Mouse (Mus musculus) 3T3-L1 (cell line): ENCODE measurements around the gene Polr2a.
A peak's percentile ranks its signal among the peaks of the same experiment; 100 is the strongest.
"Not testable (repeated sequence)": the region's sequence is repeated elsewhere in the genome, so short reads cannot be mapped to it uniquely, and the experiment has no call there.

Experiments
- DNase-seq: peaks from one replicate; pipeline ENCODE4 v3.0.0-alpha.2; 2015; ENCODE audit warnings: low read depth, low spot score

The Polr2a gene

GRCm38 (mm10) chr11:69754701-69755100, 3.7 kb downstream of the Polr2a start:
- peak; percentile 81 for DNase-seq

GRCm38 (mm10) chr11:69754233-69754632, 4.2 kb downstream of the Polr2a start:
- DNase-seq = no peak

GRCm38 (mm10) chr11:69752686-69753085, 5.8 kb downstream of the Polr2a start:
- peak; percentile 50 for DNase-seq

- no peak for DNase-seq
Observed at GRCm38 (mm10) chr11:69751635-69752034, 6.8 kb downstream of the Polr2a start.

- not testable (repeated sequence) for DNase-seq
Observed at GRCm38 (mm10) chr11:69731408-69731807, 27.0 kb downstream of the Polr2a start.

GRCm38 (mm10) chr11:69729063-69729462, 29.4 kb downstream of the Polr2a start:
- peak; percentile 64 for DNase-seq

- peak; percentile 27 for DNase-seq
Observed at GRCm38 (mm10) chr11:69725951-69726350, 32.5 kb downstream of the Polr2a start.

GRCm38 (mm10) chr11:69723074-69723473, 35.4 kb downstream of the Polr2a start:
- no peak for DNase-seq

GRCm38 (mm10) chr11:69720852-69721251, 37.6 kb downstream of the Polr2a start:
- no peak for DNase-seq

GRCm38 (mm10) chr11:69719423-69719822, 39.0 kb downstream of the Polr2a start:
- DNase-seq = peak; percentile 15

GRCm38 (mm10) chr11:69718661-69719060, 39.8 kb downstream of the Polr2a start:
- no peak for DNase-seq

- no peak for DNase-seq
Observed at GRCm38 (mm10) chr11:69716953-69717352, 41.5 kb downstream of the Polr2a start.

GRCm38 (mm10) chr11:69715929-69716328, 42.5 kb downstream of the Polr2a start:
- DNase-seq = peak; percentile 93

- DNase-seq = peak; percentile 54
Observed at GRCm38 (mm10) chr11:69715482-69715881, 43.0 kb downstream of the Polr2a start.

GRCm38 (mm10) chr11:69714636-69715329, 43.7 kb downstream of the Polr2a start:
- DNase-seq = no peak

- DNase-seq = no peak
Observed at GRCm38 (mm10) chr11:69712954-69713672, 45.3 kb downstream of the Polr2a start.

GRCm38 (mm10) chr11:69711082-69711481, 47.4 kb downstream of the Polr2a start:
- no peak for DNase-seq

- no peak for DNase-seq
Observed at GRCm38 (mm10) chr11:69710470-69710869, 48.0 kb downstream of the Polr2a start.

- DNase-seq = no peak
Observed at GRCm38 (mm10) chr11:69709554-69710446, 48.6 kb downstream of the Polr2a start.

GRCm38 (mm10) chr11:69708614-69709265, 49.7 kb downstream of the Polr2a start:
- no peak for DNase-seq

- no peak for DNase-seq
Observed at GRCm38 (mm10) chr11:69707873-69708381, 50.5 kb downstream of the Polr2a start.
